Mouse (Mus musculus): ENCODE measurements around the gene Vmn2r95. TPM values are rescaled to one million over a fixed set of nuclear protein-coding genes. Genes with fewer than 3 reads are reported as not detected.
"Not testable (repeated sequence)": the region's sequence is repeated elsewhere in the genome, so short reads cannot be mapped to it uniquely, and the experiment has no call there.

The Vmn2r95 gene
- polyA plus RNA-seq (2015; fragmentation: Nextera tagmentation; extraction: Ambion mirVana): 0.01 TPM in 1 of 2 replicates, not detected in the other

GRCm38 (mm10) chr17:18423778-18424177, at the start of gene Vmn2r95:
Gene Vmn2r95, plus strand, starts transcription at chr17:18424078.
- Histone ChIP-seq H3K36me3 (ENCODE audit: control insufficient read depth, insufficient read depth, low read length) (no peaks in the 10 kb centered on the region), H3K27ac (replicated peaks) (no peak within 1 kb of the TSS), H3K9ac (ENCODE audit: low read length) (no peak within 1 kb of the TSS), H3K27me3 (ENCODE audit: control insufficient read depth, insufficient read depth, low read length) (no peaks in the 10 kb centered on the region), H3K9me3 (ENCODE audit: control insufficient read depth, low read length) (no peaks in the 10 kb centered on the region), H3K4me2 (replicated peaks; ENCODE audit: low read depth) (no peak within 1 kb of the TSS), H3K4me1 (replicated peaks; ENCODE audit: control insufficient read depth, insufficient read depth) (no peaks in the 10 kb centered on the region), H3K4me3 (ENCODE audit: low read depth, low read length) (no peak within 1 kb of the TSS)
- no peak for DNase-seq (ENCODE audit: low spot score)
- no peak for ATAC-seq (ENCODE audit: low FRiP score, low TSS enrichment)
- no peak for TF ChIP-seq EP300 (optimal IDR thresholded peaks at IDR 0.05)
- 16% methylated on average over 1 of the region's 1 CpGs for WGBS

GRCm38 (mm10) chr17:18455619-18456140, 31.8 kb downstream of the Vmn2r95 start:
- Histone ChIP-seq H3K36me3 (ENCODE audit: control insufficient read depth, insufficient read depth, low read length) (no peaks in the 10 kb centered on the region), H3K4me1 (replicated peaks; ENCODE audit: control insufficient read depth, insufficient read depth) (no peaks in the 10 kb centered on the region), H3K9ac (ENCODE audit: low read length) (no peak overlapping the region), H3K27ac (replicated peaks) (no peak overlapping the region), H3K4me3 (ENCODE audit: low read depth, low read length) (no peak overlapping the region), H3K27me3 (ENCODE audit: control insufficient read depth, insufficient read depth, low read length) (no peaks in the 10 kb centered on the region), H3K4me2 (replicated peaks; ENCODE audit: low read depth) (no peak overlapping the region), H3K9me3 (ENCODE audit: control insufficient read depth, low read length) (no peaks in the 10 kb centered on the region)
- 76% methylated on average over 3 of the region's 3 CpGs for WGBS
- ATAC-seq (ENCODE audit: low FRiP score, low TSS enrichment): no peak
- TF ChIP-seq CTCF (IDR thresholded peaks at IDR 0.05; ENCODE audit: low read depth) (no peak), EP300 (optimal IDR thresholded peaks at IDR 0.05) (no peak)
- no peak for DNase-seq (ENCODE audit: low spot score)

GRCm38 (mm10) chr17:18458126-18458634, 34.3 kb downstream of the Vmn2r95 start:
- not testable (repeated sequence) for H3K4me3 ChIP-seq (ENCODE audit: low read depth, low read length); H3K4me1 ChIP-seq (replicated peaks; ENCODE audit: control insufficient read depth, insufficient read depth); H3K4me2 ChIP-seq (replicated peaks; ENCODE audit: low read depth); H3K36me3 ChIP-seq (ENCODE audit: control insufficient read depth, insufficient read depth, low read length); H3K27ac ChIP-seq (replicated peaks); H3K9ac ChIP-seq (ENCODE audit: low read length); H3K27me3 ChIP-seq (ENCODE audit: control insufficient read depth, insufficient read depth, low read length); ATAC-seq (ENCODE audit: low FRiP score, low TSS enrichment); H3K9me3 ChIP-seq (ENCODE audit: control insufficient read depth, low read length); DNase-seq (ENCODE audit: low spot score)
- 80% methylated on average over 3 of the region's 3 CpGs for whole genome bisulfite sequencing

GRCm38 (mm10) chr17:18462695-18463094, 38.8 kb downstream of the Vmn2r95 start:
- no peak for DNase-seq (ENCODE audit: low spot score)

GRCm38 (mm10) chr17:18479885-18480284, 56.0 kb downstream of the Vmn2r95 start:
- Histone ChIP-seq H3K9ac (ENCODE audit: low read length) (no peak overlapping the region), H3K27ac (replicated peaks) (no peak overlapping the region), H3K4me1 (replicated peaks; ENCODE audit: control insufficient read depth, insufficient read depth) (no peaks in the 10 kb centered on the region), H3K36me3 (ENCODE audit: control insufficient read depth, insufficient read depth, low read length) (no peaks in the 10 kb centered on the region), H3K9me3 (ENCODE audit: control insufficient read depth, low read length) (no peaks in the 10 kb centered on the region), H3K4me3 (ENCODE audit: low read depth, low read length) (no peak overlapping the region), H3K4me2 (replicated peaks; ENCODE audit: low read depth) (no peak overlapping the region), H3K27me3 (ENCODE audit: control insufficient read depth, insufficient read depth, low read length) (no peaks in the 10 kb centered on the region)
- DNase-seq (ENCODE audit: low spot score) (no peak), ATAC-seq (ENCODE audit: low FRiP score, low TSS enrichment) (no peak)
- WGBS: 51% methylated on average over 1 of the region's 1 CpGs
- TF ChIP-seq CTCF (IDR thresholded peaks at IDR 0.05; ENCODE audit: low read depth) (no peak), EP300 (optimal IDR thresholded peaks at IDR 0.05) (no peak)

More at GRCm38 (mm10) chr17:18462695-18463094, 38.8 kb downstream of the Vmn2r95 start:
- H3K4me3 ChIP-seq (ENCODE audit: low read depth, low read length): no peak overlapping the region
- TF ChIP-seq EP300 (optimal IDR thresholded peaks at IDR 0.05) (no peak), CTCF (IDR thresholded peaks at IDR 0.05; ENCODE audit: low read depth) (no peak)
- no peak for ATAC-seq (ENCODE audit: low FRiP score, low TSS enrichment)
- H3K36me3 ChIP-seq (ENCODE audit: control insufficient read depth, insufficient read depth, low read length): no peaks in the 10 kb centered on the region
- no peak overlapping the region for H3K4me2 ChIP-seq (replicated peaks; ENCODE audit: low read depth)
- H3K27me3 ChIP-seq (ENCODE audit: control insufficient read depth, insufficient read depth, low read length): no peaks in the 10 kb centered on the region
- H3K9ac ChIP-seq (ENCODE audit: low read length): no peak overlapping the region
- no peaks in the 10 kb centered on the region for H3K4me1 ChIP-seq (replicated peaks; ENCODE audit: control insufficient read depth, insufficient read depth)
- no peak overlapping the region for H3K27ac ChIP-seq (replicated peaks)
- no peaks in the 10 kb centered on the region for H3K9me3 ChIP-seq (ENCODE audit: control insufficient read depth, low read length)

Other genes with a start within 250 kb of the Vmn2r95 start
- gene Vmn2r94, start 146.3 kb upstream of the Vmn2r95 start, polyA plus RNA-seq (2015; fragmentation: Nextera tagmentation; extraction: Ambion mirVana): not detected in 2 replicates
- gene Vmn2r93, start 126.0 kb upstream of the Vmn2r95 start, polyA plus RNA-seq (2015; fragmentation: Nextera tagmentation; extraction: Ambion mirVana): not detected in 2 replicates
- gene Vmn2r96, start 149.1 kb downstream of the Vmn2r95 start, polyA plus RNA-seq (2015; fragmentation: Nextera tagmentation; extraction: Ambion mirVana): not detected in 2 replicates

All from stomach, postnatal 0 days (tissue).